Mouse (Mus musculus): Measurements from ENCODE around the gene Olfr329-ps.
"Not testable (repeated sequence)": the region's sequence is repeated elsewhere in the genome, so short reads cannot be mapped to it uniquely, and the experiment has no call there.

The Olfr329-ps gene

GRCm38 (mm10) chr11:58546322-58546721 is at the start of gene Olfr329-ps:
TSS of gene Olfr329-ps (minus strand) at chr11:58546422.
- DNase-seq, result no peak

GRCm38 (mm10) chr11:58594814-58595213 is 48.6 kb upstream of the Olfr329-ps start, which contains the start of gene Olfr324:
TSS of gene Olfr324 (plus strand) at chr11:58595114.
- no peak for DNase-seq

- DNase-seq, result no peak
Observed at GRCm38 (mm10) chr11:58588620-58589250, 42.5 kb upstream of the Olfr329-ps start.

- peak; percentile 43 for DNase-seq
Observed at GRCm38 (mm10) chr11:58587898-58588348, 41.7 kb upstream of the Olfr329-ps start.

DNA sequence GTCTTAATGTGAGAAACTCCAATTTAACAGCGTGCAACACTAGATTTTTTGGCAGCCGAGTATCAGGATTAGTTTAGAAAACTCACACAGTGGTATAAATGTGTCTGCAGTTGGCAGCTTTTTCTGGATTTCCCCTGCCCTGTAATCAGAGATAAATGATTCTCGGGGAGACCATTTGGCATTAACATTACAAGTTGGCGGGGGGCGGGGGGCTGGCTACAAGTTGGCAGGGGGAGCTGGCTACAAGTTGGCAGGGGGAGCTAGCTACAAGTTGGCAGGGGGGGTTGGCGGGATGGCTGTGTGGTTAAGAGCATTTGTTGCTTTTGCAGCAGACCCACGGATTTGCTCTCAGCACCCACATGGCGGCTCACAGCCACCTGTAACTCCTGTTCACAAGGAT is 32.4 kb upstream of the Olfr329-ps start:
- DNase-seq, result no peak

DNA sequence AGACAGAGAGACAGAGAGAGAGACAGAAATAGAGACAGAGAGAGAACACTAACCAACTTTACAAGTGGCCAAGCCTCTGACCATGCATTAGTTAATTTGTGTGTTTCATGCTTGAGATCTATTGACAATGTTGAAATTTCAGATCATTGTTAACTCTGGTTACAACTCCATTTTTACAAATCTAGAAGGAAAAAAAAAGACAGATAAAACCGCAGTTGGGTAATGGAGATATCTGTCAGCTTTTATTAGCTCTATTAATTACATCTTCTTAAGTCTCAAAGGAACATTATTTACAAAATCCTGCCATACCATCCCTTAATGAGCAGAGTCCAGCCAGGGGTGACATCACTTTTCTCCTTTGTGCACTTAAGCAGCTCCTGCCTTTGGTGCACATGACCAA is 31.2 kb upstream of the Olfr329-ps start, which contains the start of gene Olfr325:
Gene Olfr325, plus strand, starts transcription at position 301 of the 400 bp plus-strand sequence.
- no peak for DNase-seq

DNA sequence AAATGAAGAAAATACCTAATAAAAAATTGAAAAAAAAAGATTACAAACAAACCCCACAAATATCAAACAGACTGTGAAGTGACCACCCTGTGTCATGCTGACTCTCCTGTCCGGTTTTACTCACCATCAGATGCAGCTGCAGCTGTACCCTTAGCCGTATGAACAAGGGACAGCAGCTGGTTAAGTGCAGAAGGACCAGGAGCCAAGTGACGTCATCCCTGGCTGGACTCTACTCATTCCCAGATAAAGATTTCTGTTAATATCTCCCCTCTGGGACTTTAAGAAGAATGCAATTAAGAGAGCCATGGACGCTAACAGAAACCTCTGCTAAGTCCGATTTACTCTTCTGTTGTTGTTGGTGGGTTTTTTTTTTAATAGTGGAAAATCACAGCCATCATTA is 24.2 kb upstream of the Olfr329-ps start, which contains the start of gene Olfr224:
Gene Olfr224, minus strand, starts transcription at position 149 of the 400 bp plus-strand sequence.
- DNase-seq, result no peak

GRCm38 (mm10) chr11:58555536-58555935 is 9.3 kb upstream of the Olfr329-ps start, which contains the start of gene Olfr328:
TSS of gene Olfr328 (minus strand) at chr11:58555636.
- no peak for DNase-seq

DNA sequence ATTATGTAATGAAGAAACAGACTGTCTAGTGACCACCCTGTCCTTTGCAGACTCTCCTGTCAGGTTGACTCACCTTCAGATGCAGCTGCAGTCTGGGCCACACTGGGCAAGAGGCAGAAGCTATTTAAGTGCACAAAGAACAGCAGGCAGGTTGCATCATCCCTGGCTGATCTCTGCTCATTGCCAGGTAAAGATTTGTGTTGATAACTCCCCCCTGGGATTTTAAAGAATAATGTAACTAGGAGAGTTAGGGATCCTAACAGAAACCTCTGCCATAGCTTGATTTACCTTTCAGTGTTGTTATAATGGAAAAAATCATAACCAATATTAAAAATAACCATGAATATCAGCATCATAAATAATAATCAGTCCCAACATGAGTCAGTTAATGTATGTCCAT is 11.5 kb downstream of the Olfr329-ps start, which contains the start of gene Olfr330:
Gene Olfr330, minus strand, starts transcription at position 101 of the 400 bp plus-strand sequence.
- DNase-seq, result not testable (repeated sequence)

DNA sequence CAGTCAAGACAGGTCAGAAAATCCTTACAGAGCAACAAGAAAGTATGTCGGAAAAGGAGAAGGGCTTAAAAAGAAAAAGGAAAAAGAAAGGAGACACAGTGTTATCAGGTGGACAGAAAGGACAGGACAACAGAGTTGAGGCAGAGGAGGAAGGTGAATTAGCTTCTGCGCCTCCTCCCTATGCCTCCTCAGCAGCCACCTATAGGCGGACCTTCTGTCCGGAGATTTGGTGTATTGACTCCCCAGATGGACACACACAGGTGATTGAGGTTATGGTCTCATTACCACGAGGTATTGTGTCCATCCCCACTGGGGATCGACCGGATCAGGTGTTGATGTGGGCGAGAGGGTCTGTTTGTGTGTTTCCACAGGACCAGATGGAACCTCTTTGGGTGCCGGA is 26.5 kb downstream of the Olfr329-ps start:
- DNase-seq, result not testable (repeated sequence)

- DNase-seq, result not testable (repeated sequence)
Observed at GRCm38 (mm10) chr11:58518916-58519315, 27.3 kb downstream of the Olfr329-ps start.

- DNase-seq, result not testable (repeated sequence)
Observed at GRCm38 (mm10) chr11:58509058-58509457, 37.2 kb downstream of the Olfr329-ps start.

DNA sequence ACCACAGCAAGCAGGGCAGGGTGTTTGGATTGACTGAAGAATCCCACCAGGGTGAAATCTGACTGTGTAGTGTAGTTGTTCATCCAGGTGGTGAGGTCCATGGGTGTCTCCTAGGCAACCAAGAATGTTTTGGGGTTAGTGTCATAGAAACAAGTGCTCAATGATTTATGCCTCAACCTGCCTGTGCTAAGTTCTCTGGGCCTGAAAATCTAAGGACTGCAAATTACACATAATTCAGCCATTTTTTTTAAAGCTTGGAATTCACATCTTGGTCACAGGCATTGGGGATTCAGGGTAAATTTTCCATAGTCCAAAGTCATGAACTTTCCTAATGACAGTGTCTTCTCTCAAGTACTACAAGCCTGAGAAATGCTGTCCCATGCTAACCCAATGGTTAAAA is 43.8 kb downstream of the Olfr329-ps start, which contains the start of gene Olfr331:
Gene Olfr331, minus strand, starts transcription at position 101 of the 400 bp plus-strand sequence.
- not testable (repeated sequence) for DNase-seq

GRCm38 (mm10) chr11:58499290-58499689 is 46.9 kb downstream of the Olfr329-ps start:
- DNase-seq, result peak; percentile 25

DNA sequence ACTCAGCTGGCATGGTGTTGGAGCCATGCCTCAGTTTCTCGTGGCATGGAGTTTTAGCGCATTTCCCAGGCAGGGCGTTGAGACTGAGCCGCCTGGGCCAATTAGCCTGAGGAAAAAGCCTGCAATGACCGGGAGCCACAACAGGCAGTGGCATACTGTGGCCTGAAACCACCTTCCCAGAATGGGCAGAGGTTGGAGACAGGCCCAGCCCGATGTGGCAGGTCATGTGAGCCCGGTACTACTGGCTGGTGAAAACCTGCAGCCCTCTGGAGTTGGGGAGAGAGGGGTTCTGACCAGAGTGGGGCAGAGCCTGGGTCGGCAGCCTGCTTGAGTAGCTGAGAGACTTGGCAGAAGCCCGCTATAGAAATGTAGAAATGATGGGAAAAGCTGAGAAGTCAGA is 47.5 kb downstream of the Olfr329-ps start:
- DNase-seq, result no peak

DNA sequence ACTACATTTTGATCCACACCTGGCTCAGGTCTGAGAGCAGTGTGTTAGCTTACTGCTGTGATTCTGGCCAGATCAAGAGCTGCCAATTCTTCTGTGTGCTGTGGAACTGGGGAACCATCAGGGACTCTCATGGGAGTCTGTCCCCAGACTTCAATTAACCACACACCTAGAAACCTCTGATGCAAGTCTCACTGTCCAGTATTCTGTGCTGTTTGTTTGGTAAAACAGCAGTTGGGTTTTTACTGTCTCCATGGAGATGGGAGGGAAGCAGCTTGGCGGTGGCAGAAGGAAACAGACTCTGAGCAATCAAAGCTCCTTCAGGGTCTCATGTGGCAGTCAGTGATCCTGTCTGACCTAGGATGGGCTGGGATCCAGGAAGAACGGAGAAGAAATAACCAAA is 53.8 kb downstream of the Olfr329-ps start, which contains the start of gene Olfr332:
Gene Olfr332, minus strand, starts transcription at position 101 of the 400 bp plus-strand sequence.
- DNase-seq, result no peak
